Mouse (Mus musculus) hindbrain, postnatal 0 days (tissue): ENCODE data around the gene Rbms1. TPM values are rescaled to one million over a fixed set of nuclear protein-coding genes. Genes with fewer than 3 reads are reported as not detected.
A peak's percentile ranks its signal among the peaks of the same experiment; 100 is the strongest.

Source experiments
- ATAC-seq: fragments of 200-750 bp; cut with Nextera tagmentation; 2 replicates; pipeline ENCODE4 v1.8.0; 2017; ENCODE audit warnings: mild to moderate bottlenecking, moderate TSS enrichment, moderate library complexity
- DNase-seq: peaks from one replicate; pipeline ENCODE4 v3.0.0-alpha.2; 2015; ENCODE audit warnings: low spot score
- H3K27ac ChIP-seq: fragments of 300-500 bp; sonication (generic); 2 replicates; pipeline ENCODE4 v1.5.1; 2014; ENCODE audit warnings: mild to moderate bottlenecking
- H3K27me3 ChIP-seq: fragments of 300-500 bp; sonication (generic); 2 replicates; pipeline ENCODE4 v1.6.1; 2014; ENCODE audit warnings: low read length, mixed read lengths; ENCODE audit not compliant: insufficient read depth
- H3K36me3 ChIP-seq: fragments of 300-500 bp; sonication (generic); 2 replicates; pipeline ENCODE4 v1.6.1; 2014; ENCODE audit warnings: low read length, mixed read lengths; ENCODE audit not compliant: insufficient read depth
- H3K4me1 ChIP-seq: fragments of 300-500 bp; sonication (generic); 2 replicates; pipeline ENCODE4 v1.6.1; 2014; ENCODE audit warnings: antibody characterized with exemption, low read length, mixed read lengths; ENCODE audit not compliant: insufficient read depth
- H3K4me2 ChIP-seq: fragments of 300-500 bp; sonication (generic); 2 replicates; pipeline ENCODE4 v1.6.1; 2014; ENCODE audit warnings: low read depth, mild to moderate bottlenecking, low read length, moderate library complexity, mixed read lengths
- H3K4me3 ChIP-seq: fragments of 300-500 bp; sonication (generic); 2 replicates; pipeline ENCODE4 v1.5.1; 2014; ENCODE audit warnings: low read length
- H3K9ac ChIP-seq: fragments of 300-500 bp; sonication (generic); replicated peaks from 2 replicates; pipeline ENCODE4 v1.6.1; 2014; ENCODE audit warnings: mild to moderate bottlenecking, low read length, moderate library complexity, mixed read lengths
- H3K9me3 ChIP-seq: fragments of 300-500 bp; sonication (generic); 2 replicates; pipeline ENCODE4 v1.6.1; 2016; ENCODE audit warnings: low read length, mixed read lengths
- CTCF ChIP-seq: IDR thresholded peaks from 2 replicates; pipeline ENCODE4 v1.5.1; 2016; ENCODE audit warnings: antibody characterized with exemption, control low read depth, low read depth
- WGBS: fragments of 180-500 bp; shearing (Covaris S2); extraction: QIAGEN DNeasy Blood & Tissue Kit; methylation state at CpG from one replicate; pipeline ENCODE4 v1.1.7; 2014; 5-methylcytosine and 5-hydroxymethylcytosine counted together
- polyA plus RNA-seq: library from polyadenylated mRNA; unstranded; fragments of >200 nt; fragmentation: Nextera tagmentation; extraction: Ambion mirVana; gene quantifications from 2 replicates; pipeline ENCODE4 v1.2.1, GENCODE M21; 2015
- total RNA-seq: library from RNA; depleted of rRNA; stranded (reverse); fragments of >200 nt; gene quantifications from 2 replicates; pipeline ENCODE4 v1.2.3, GENCODE M21; 2014

Gene Rbms1
- total and polyA plus RNA-seq, 2 experiments from 2014 or later = 66.2 to 69.7 TPM

DNA sequence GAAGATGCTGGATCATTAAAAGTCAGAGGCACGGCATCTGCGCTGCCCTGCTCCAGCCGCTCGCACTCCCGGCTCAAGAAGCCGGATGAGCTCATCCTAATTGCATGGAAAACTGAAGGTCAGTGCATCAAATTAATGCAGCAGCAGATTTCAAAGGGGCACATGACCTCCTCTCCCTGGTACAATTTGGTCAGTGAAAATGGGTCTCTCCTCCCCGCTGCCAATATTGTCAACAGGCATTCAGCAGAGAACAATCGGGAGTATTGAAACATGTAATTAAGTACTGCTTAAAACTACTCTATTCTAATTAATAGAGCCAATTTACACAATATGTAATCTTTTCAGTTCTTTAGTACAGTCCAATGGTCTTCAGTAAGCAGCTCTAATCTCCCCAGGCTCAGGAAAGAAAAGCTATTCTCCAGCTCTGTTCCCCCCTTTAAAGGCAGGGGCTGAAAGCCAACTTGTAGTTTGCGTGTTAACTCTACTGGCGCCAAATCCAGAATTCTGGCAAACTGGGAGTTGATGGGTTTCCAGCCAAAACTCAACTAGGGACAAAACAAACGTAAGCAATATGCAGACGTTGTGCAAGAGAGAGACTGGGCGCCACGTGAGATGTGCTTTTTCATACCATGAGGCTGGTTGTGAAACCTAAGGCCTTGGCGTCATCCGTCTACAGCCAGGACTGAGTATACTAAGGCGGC lies 165.9 kb downstream of the Rbms1 start:
- no peak overlapping the region for H3K27ac ChIP-seq
- no peak for TF ChIP-seq CTCF
- H3K9me3 ChIP-seq = no peaks in the 10 kb centered on the region
- H3K36me3 ChIP-seq = no peaks in the 10 kb centered on the region; the same call in 1 of the 2 replicates
- H3K9ac ChIP-seq = no peak overlapping the region
- H3K4me3 ChIP-seq = no peak overlapping the region
- H3K27me3 ChIP-seq = no peaks in the 10 kb centered on the region
- WGBS = 37% methylated on average over 17 of the region's 17 CpGs
- 0 out of 2 replicates have a peak overlapping the region, but pooled peaks have one; percentile 14 for H3K4me2 ChIP-seq
- H3K4me1 ChIP-seq = no peaks in the 10 kb centered on the region; the same call in none of the 2 replicates
- peak; percentile 74 for ATAC-seq
- peak; percentile 67 for DNase-seq

DNA sequence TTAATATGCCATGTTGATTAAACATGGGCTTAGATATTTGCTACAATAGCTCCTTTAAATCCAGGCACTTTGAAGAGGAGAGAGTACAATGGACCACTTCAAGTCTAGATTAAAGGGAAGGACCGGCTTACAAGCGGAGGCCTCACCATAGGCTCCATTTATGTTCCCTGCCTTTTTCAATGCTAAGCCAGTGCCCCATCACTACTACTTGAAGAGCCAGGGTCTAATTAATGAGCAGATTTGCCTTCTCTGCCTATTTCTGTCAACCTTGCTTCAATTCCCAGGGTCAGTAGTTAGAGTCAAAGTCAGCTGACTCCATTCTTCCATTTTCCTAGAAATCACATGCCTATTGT lies 166.4 kb downstream of the Rbms1 start:
- Histone ChIP-seq H3K9ac (no peak overlapping the region), H3K9me3 (no peaks in the 10 kb centered on the region), H3K27me3 (no peaks in the 10 kb centered on the region), H3K4me3 (no peak overlapping the region), H3K36me3 (no peaks in the 10 kb centered on the region; the same call in 1 of the 2 replicates), H3K4me2 (0 out of 2 replicates have a peak overlapping the region, but pooled peaks have one; percentile 14), H3K4me1 (no peaks in the 10 kb centered on the region; the same call in none of the 2 replicates), H3K27ac (no peak overlapping the region)
- ATAC-seq = peak; percentile 44
- DNase-seq = no peak
- no peak for TF ChIP-seq CTCF
- 42% methylated on average over 2 of the region's 2 CpGs for WGBS

DNA sequence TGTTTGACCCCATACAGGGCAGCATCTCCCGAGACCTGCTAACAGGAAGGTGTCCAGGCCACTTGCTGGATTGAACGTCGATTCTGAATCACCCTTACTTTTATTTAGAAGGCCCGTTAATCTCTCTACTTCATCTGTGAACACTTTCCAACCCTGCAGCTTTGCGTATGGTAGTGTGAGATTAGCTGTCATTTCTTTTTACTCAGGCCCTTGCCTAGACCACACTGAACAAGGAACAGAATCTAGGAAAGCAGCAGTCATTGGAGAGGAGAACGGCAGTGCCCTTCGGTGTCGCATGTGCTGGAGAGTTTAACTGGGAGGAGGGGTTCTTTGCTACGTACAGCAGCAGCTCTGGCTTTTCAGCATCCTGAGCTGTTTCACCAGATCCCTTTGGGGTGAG lies 167.1 kb downstream of the Rbms1 start:
- Histone ChIP-seq H3K36me3 (no peaks in the 10 kb centered on the region; the same call in 1 of the 2 replicates), H3K27me3 (no peaks in the 10 kb centered on the region), H3K9ac (no peak overlapping the region), H3K4me3 (no peak overlapping the region), H3K4me2 (no peak overlapping the region), H3K9me3 (no peaks in the 10 kb centered on the region), H3K27ac (no peak overlapping the region), H3K4me1 (no peaks in the 10 kb centered on the region; the same call in none of the 2 replicates)
- no peak for TF ChIP-seq CTCF
- DNase-seq = no peak
- no peak for ATAC-seq
- 71% methylated on average over 9 of the region's 9 CpGs for WGBS

DNA sequence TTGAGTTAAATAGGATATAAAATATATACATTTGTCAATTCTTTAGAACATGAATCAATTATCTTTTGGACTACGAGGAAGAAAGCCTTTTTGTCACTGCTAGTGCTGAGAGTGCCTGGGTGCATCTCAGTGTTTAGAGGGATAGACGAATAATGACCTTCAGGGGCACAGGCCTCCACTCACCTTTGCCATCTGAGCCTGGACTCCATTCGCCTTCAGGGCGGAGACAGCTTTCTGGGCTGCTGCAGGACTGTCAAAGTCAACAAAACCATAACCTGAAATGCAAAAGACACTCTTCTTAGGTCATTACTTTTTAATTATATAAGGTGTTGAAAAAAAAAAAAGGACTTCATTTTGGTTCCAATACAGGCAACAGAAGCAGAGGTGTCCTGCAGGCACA lies 170.5 kb downstream of the Rbms1 start:
- no peak for TF ChIP-seq CTCF
- no peaks in the 10 kb centered on the region for H3K9me3 ChIP-seq
- no peak overlapping the region for H3K9ac ChIP-seq
- no peak overlapping the region for H3K27ac ChIP-seq
- no peak overlapping the region for H3K4me2 ChIP-seq
- no peak overlapping the region for H3K4me3 ChIP-seq
- H3K4me1 ChIP-seq = no peaks in the 10 kb centered on the region; the same call in 1 of the 2 replicates
- WGBS = 79% methylated on average over 4 of the region's 4 CpGs
- H3K36me3 ChIP-seq = no peaks in the 10 kb centered on the region; the same call in 1 of the 2 replicates
- DNase-seq = no peak
- ATAC-seq = no peak
- no peaks in the 10 kb centered on the region for H3K27me3 ChIP-seq

DNA sequence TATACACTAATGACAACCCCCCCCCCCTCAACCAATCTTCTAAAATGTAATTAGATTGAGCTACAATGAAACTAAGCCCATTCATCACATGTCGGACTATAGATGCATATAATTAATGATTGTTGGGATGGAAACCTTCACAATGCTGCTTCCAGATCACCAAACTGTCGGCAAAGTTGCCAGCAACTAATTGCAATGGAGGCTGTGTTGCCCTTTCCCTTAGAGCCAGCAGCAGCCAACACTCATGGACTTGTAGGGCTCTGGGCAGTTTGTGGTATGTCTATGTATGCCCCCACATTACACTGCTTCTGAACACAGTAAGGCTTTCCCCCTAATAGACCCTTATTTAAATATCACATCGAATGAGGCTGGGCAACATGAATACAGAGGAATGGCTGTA lies 173.9 kb downstream of the Rbms1 start:
- Histone ChIP-seq H3K27ac (no peak overlapping the region), H3K4me3 (no peak overlapping the region), H3K36me3 (no peaks in the 10 kb centered on the region), H3K9me3 (no peaks in the 10 kb centered on the region), H3K27me3 (no peaks in the 10 kb centered on the region), H3K4me1 (no peaks in the 10 kb centered on the region), H3K9ac (no peak overlapping the region), H3K4me2 (no peak overlapping the region)
- ATAC-seq = no peak
- 39% methylated on average over 3 of the region's 3 CpGs for WGBS
- no peak for DNase-seq
- no peak for TF ChIP-seq CTCF

DNA sequence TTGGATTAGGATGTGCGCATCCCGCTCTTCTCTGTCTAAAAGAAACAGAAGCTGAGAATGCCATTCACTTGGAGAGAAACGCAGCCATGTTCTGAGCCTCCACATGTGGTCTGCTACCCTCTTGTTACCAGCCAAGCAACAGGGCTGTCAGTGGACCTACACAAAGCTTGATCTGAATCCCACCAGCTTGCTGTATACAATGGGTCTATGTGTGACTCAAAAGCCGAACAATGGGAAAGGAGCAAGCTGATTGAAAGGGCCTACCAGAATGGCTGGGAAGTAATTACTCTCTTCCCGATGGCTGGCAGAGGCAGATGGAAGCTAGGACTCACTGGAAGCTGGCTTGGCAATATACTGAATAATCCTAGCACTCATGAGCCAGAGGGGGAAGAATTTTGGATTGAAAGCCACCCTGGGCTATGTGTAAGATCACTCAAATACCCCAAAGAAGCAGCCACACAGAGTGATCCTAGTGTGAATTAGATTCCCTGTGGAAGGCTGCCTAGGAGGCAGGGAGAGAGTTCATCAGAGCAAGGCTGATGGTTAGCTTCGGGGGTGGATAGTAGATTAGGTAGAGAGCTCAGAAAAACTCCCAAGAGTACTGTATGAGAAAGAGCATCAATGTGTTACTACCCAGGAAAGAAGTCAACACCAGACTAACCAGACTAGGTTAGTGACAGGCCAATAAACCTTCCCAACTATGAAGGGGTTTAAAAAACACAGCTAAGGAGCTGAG lies 174.7 kb downstream of the Rbms1 start:
- H3K4me1 ChIP-seq = no peaks in the 10 kb centered on the region
- no peak overlapping the region for H3K4me3 ChIP-seq
- H3K36me3 ChIP-seq = no peaks in the 10 kb centered on the region
- H3K9me3 ChIP-seq = no peaks in the 10 kb centered on the region
- ATAC-seq (peak; percentile 90), DNase-seq (peak; percentile 59)
- H3K27ac ChIP-seq = no peak overlapping the region
- no peaks in the 10 kb centered on the region for H3K27me3 ChIP-seq
- no peak overlapping the region for H3K4me2 ChIP-seq
- H3K9ac ChIP-seq = no peak overlapping the region
- WGBS = 29% methylated on average over 6 of the region's 6 CpGs
- TF ChIP-seq CTCF = no peak
